10 mouse cellular contexts compared by ENCODE assay signal in genomic region chr3:152831377-152831776, GRCm38 (mm10).
DNase-seq lines count a peak whose midpoint lies in the region; ATAC-seq and TF ChIP-seq lines count a peak whose summit lies in the region.
"Had no signal": no experiment of that assay in that cellular context is flagged by ENCODE, and none has a peak within 500 bp of the region (broad histone marks: within the 10 kb centered on the region; RNA-seq: fewer than 3 reads in every experiment).

No protein-coding gene starts in this region.

- no peaks in the 10 kb centered on the region for H3K9me3 ChIP-seq in forebrain, embryonic 14.5 days (replicated peaks; ENCODE audit: control insufficient read depth, low read length)
- no peaks in the 10 kb centered on the region for H3K9me3 ChIP-seq in forebrain, embryonic 16.5 days (ENCODE audit: control insufficient read depth, low read length)
- no peaks in the 10 kb centered on the region for H3K9me3 ChIP-seq in kidney, embryonic 16.5 days (ENCODE audit: low read length)
- no peaks in the 10 kb centered on the region for H3K9me3 ChIP-seq in liver, embryonic 12.5 days (replicated peaks)
- H3K9me3 ChIP-seq: lung, embryonic 15.5 days had no signal

- peak; percentile 13 for DNase-seq in forebrain, embryonic 14.5 days (ENCODE audit: low spot score)
- DNase-seq in kidney, adult 2 months: peak; percentile 52
- DNase-seq in 3T3-L1 (ENCODE audit: low read depth, low spot score) (peak; percentile 56), adipocyte (ENCODE audit: low spot score) (peak; percentile 7)
- no peak for DNase-seq in left cerebral cortex, adult 9 months (ENCODE audit: low spot score in 2 of 2)
- DNase-seq: thymus, adult 2 months had no signal

- H3K4me2 ChIP-seq in forebrain, embryonic 14.5 days (ENCODE audit: low read length): no peak overlapping the region
- no peak overlapping the region for H3K4me2 ChIP-seq in forebrain, embryonic 16.5 days (ENCODE audit: low read length)
- no peak overlapping the region for H3K4me2 ChIP-seq in kidney, embryonic 16.5 days (replicated peaks; ENCODE audit: low read depth, low read length)
- H3K4me2 ChIP-seq in liver, embryonic 12.5 days: no peak overlapping the region
- H3K4me2 ChIP-seq: lung, embryonic 15.5 days had no signal

- 81% methylated on average over 3 of the region's 3 CpGs for WGBS in forebrain, embryonic 14.5 days
- WGBS in forebrain, embryonic 16.5 days: 72% methylated on average over 3 of the region's 3 CpGs
- 62% methylated on average over 3 of the region's 3 CpGs for WGBS in kidney, adult 2 months
- 69% methylated on average over 3 of the region's 3 CpGs for WGBS in kidney, embryonic 16.5 days
- 67% methylated on average over 3 of the region's 3 CpGs for WGBS in liver, embryonic 12.5 days (ENCODE audit: insufficient replicate concordance)

- no peak for ATAC-seq in forebrain, embryonic 14.5 days
- no peak for ATAC-seq in forebrain, embryonic 16.5 days
- no peak for ATAC-seq in kidney, embryonic 16.5 days (ENCODE audit: low FRiP score, low TSS enrichment)
- ATAC-seq in liver, embryonic 12.5 days: no peak

- H3K36me3 ChIP-seq in forebrain, embryonic 14.5 days (ENCODE audit: control insufficient read depth, insufficient read depth, low read length): no peaks in the 10 kb centered on the region
- H3K36me3 ChIP-seq in forebrain, embryonic 16.5 days (ENCODE audit: control insufficient read depth, insufficient read depth): no peaks in the 10 kb centered on the region
- no peaks in the 10 kb centered on the region for H3K36me3 ChIP-seq in kidney, adult 2 months (ENCODE audit: control insufficient read depth, insufficient read depth, low read length)
- no peaks in the 10 kb centered on the region for H3K36me3 ChIP-seq in kidney, embryonic 16.5 days (ENCODE audit: insufficient read depth, low read length)
- H3K36me3 ChIP-seq in liver, embryonic 12.5 days: no peaks in the 10 kb centered on the region
- H3K36me3 ChIP-seq: lung, embryonic 15.5 days had no signal

- H3K27me3 ChIP-seq in forebrain, embryonic 14.5 days (replicated peaks; ENCODE audit: control insufficient read depth, insufficient read depth, low read length): no peaks in the 10 kb centered on the region
- no peaks in the 10 kb centered on the region for H3K27me3 ChIP-seq in forebrain, embryonic 16.5 days (replicated peaks; ENCODE audit: control insufficient read depth, insufficient read depth, low read length)
- no peaks in the 10 kb centered on the region for H3K27me3 ChIP-seq in kidney, adult 2 months (replicated peaks; ENCODE audit: control insufficient read depth, insufficient read depth, low read length)
- H3K27me3 ChIP-seq in kidney, embryonic 16.5 days (ENCODE audit: insufficient read depth, low read length): no peaks in the 10 kb centered on the region
- H3K27me3 ChIP-seq in liver, embryonic 12.5 days (replicated peaks): no peaks in the 10 kb centered on the region
- H3K27me3 ChIP-seq: lung, embryonic 15.5 days had no signal

- no peak for TF ChIP-seq CTCF in kidney, adult 2 months (conservative IDR thresholded peaks at IDR 0.05; ENCODE audit: insufficient read depth, insufficient read length, low read depth, low read length)

- no peak overlapping the region for H3K9ac ChIP-seq in forebrain, embryonic 14.5 days (ENCODE audit: low read length)
- H3K9ac ChIP-seq in forebrain, embryonic 16.5 days (replicated peaks; ENCODE audit: low read depth, low read length): no peak overlapping the region
- H3K9ac ChIP-seq in kidney, embryonic 16.5 days (replicated peaks; ENCODE audit: low read length): no peak overlapping the region
- H3K9ac ChIP-seq in liver, embryonic 12.5 days: no peak overlapping the region
- H3K9ac ChIP-seq: lung, embryonic 15.5 days had no signal

- no peak overlapping the region for H3K27ac ChIP-seq in forebrain, embryonic 14.5 days (ENCODE audit: low read depth, low read length)
- H3K27ac ChIP-seq in forebrain, embryonic 16.5 days (ENCODE audit: low read length): no peak overlapping the region
- H3K27ac ChIP-seq in kidney, adult 2 months (ENCODE audit: insufficient read depth, low read depth, low read length): no peak overlapping the region
- H3K27ac ChIP-seq in kidney, embryonic 16.5 days (ENCODE audit: low read length): no peak overlapping the region
- H3K27ac ChIP-seq in liver, embryonic 12.5 days: no peak overlapping the region
- H3K27ac ChIP-seq: lung, embryonic 15.5 days had no signal

- H3K4me1 ChIP-seq in forebrain, embryonic 14.5 days (ENCODE audit: control insufficient read depth, insufficient read depth, low read length): no peaks in the 10 kb centered on the region
- no peaks in the 10 kb centered on the region for H3K4me1 ChIP-seq in forebrain, embryonic 16.5 days (replicated peaks; ENCODE audit: control insufficient read depth, insufficient read depth, low read length)
- 0 out of 2 replicates have a peak, but pooled peaks cover 2% of the 10 kb centered on the region for H3K4me1 ChIP-seq in kidney, adult 2 months (ENCODE audit: control insufficient read depth, insufficient read depth, low read length)
- no peaks in the 10 kb centered on the region for H3K4me1 ChIP-seq in kidney, embryonic 16.5 days (ENCODE audit: insufficient read depth, low read length)
- H3K4me1 ChIP-seq in liver, embryonic 12.5 days: no peaks in the 10 kb centered on the region
- H3K4me1 ChIP-seq: lung, embryonic 15.5 days had no signal

- H3K4me3 ChIP-seq in forebrain, embryonic 14.5 days (ENCODE audit: low read depth, low read length): no peak overlapping the region
- H3K4me3 ChIP-seq in forebrain, embryonic 16.5 days (replicated peaks; ENCODE audit: low read length): no peak overlapping the region
- H3K4me3 ChIP-seq in kidney, adult 2 months (ENCODE audit: insufficient read depth, low read depth, low read length): no peak overlapping the region
- H3K4me3 ChIP-seq in kidney, embryonic 16.5 days (ENCODE audit: low read length): no peak overlapping the region
- H3K4me3 ChIP-seq in liver, embryonic 12.5 days: no peak overlapping the region
- H3K4me3 ChIP-seq: lung, embryonic 15.5 days had no signal

- no peak for TF ChIP-seq POLR2A in kidney, adult 2 months (IDR thresholded peaks at IDR 0.05; ENCODE audit: low read depth, low read length)

Comparison
In these comparisons a context has a peak if more than half of its experiments do, and no peak if none do; other contexts are left out.
1. DNase-seq: peak in forebrain, embryonic 14.5 days (single experiment), kidney, adult 2 months (single experiment), 3T3-L1 (single experiment) and adipocyte (single experiment); none in left cerebral cortex, adult 9 months (0 of 2).